Comparison of ENCODE assay signal across 10 mouse cellular contexts in genomic region chr3:35929831-35930230, GRCm38 (mm10). TPM values are rescaled to one million over a fixed set of nuclear protein-coding genes. Genes with fewer than 3 reads are reported as not detected.
DNase-seq lines count a peak whose midpoint lies in the region; ATAC-seq and TF ChIP-seq lines count a peak whose summit lies in the region.
"Had no signal": no experiment of that assay in that cellular context is flagged by ENCODE, and none has a peak within 500 bp of the region (broad histone marks: within the 10 kb centered on the region; RNA-seq: fewer than 3 reads in every experiment).

No protein-coding gene starts in this region.

- H3K4me1 ChIP-seq in heart, embryonic 10.5 days, result peaks cover 31% of the 10 kb centered on the region
- H3K4me1 ChIP-seq in neural tube, embryonic 13.5 days (replicated peaks), result peaks cover 36% of the 10 kb centered on the region
- H3K4me1 ChIP-seq in heart, postnatal 0 days (ENCODE audit: control insufficient read depth, insufficient read depth), result peaks cover 26% of the 10 kb centered on the region
- H3K4me1 ChIP-seq in hindbrain, embryonic 10.5 days (replicated peaks), result peaks cover 32% of the 10 kb centered on the region
- peaks cover 25% of the 10 kb centered on the region for H3K4me1 ChIP-seq in forebrain, embryonic 16.5 days (replicated peaks; ENCODE audit: control insufficient read depth, insufficient read depth, low read length)

- no peak for ATAC-seq in neural tube, embryonic 13.5 days (ENCODE audit: low read depth)
- no peak for ATAC-seq in heart, postnatal 0 days (ENCODE audit: insufficient read depth, low read depth)
- no peak for ATAC-seq in forebrain, embryonic 16.5 days

- no peaks in the 10 kb centered on the region for H3K9me3 ChIP-seq in heart, embryonic 10.5 days
- H3K9me3 ChIP-seq in neural tube, embryonic 13.5 days, result no peaks in the 10 kb centered on the region
- H3K9me3 ChIP-seq in heart, postnatal 0 days (replicated peaks; ENCODE audit: control insufficient read depth, low read length), result no peaks in the 10 kb centered on the region
- no peaks in the 10 kb centered on the region for H3K9me3 ChIP-seq in hindbrain, embryonic 10.5 days
- no peaks in the 10 kb centered on the region for H3K9me3 ChIP-seq in forebrain, embryonic 16.5 days (ENCODE audit: control insufficient read depth, low read length)

- TF ChIP-seq EP300 in heart, postnatal 0 days (IDR thresholded peaks at IDR 0.05; ENCODE audit: low read depth), result no peak

- H3K36me3 ChIP-seq in heart, embryonic 10.5 days, result no peaks in the 10 kb centered on the region
- no peaks in the 10 kb centered on the region for H3K36me3 ChIP-seq in neural tube, embryonic 13.5 days
- no peaks in the 10 kb centered on the region for H3K36me3 ChIP-seq in heart, postnatal 0 days (replicated peaks; ENCODE audit: control insufficient read depth, insufficient read depth, low read length)
- H3K36me3 ChIP-seq in splenic B cell, adult 2 months (ENCODE audit: control insufficient read depth, insufficient read depth, low read length, poor library complexity, severe bottlenecking), result no peaks in the 10 kb centered on the region
- 0 out of 2 replicates have a peak, but pooled peaks cover 3% of the 10 kb centered on the region for H3K36me3 ChIP-seq in hindbrain, embryonic 10.5 days
- no peaks in the 10 kb centered on the region for H3K36me3 ChIP-seq in forebrain, embryonic 16.5 days (ENCODE audit: control insufficient read depth, insufficient read depth)

- no peak for DNase-seq in heart, embryonic 10.5 days (ENCODE audit: low spot score)
- no peak for DNase-seq in heart, adult 11 months
- DNase-seq in neural tube, embryonic 10.5 days (ENCODE audit: extremely low spot score, low spot score), result no peak
- DNase-seq in heart, postnatal 0 days (ENCODE audit: low spot score), result no peak
- DNase-seq in splenic B cell, adult 2 months (ENCODE audit: low read depth, low spot score), result peak; percentile 36
- DNase-seq in hindbrain, embryonic 10.5 days (ENCODE audit: low spot score), result no peak
- DNase-seq: cerebellum, adult 2 months; kidney, postnatal 25 days had no signal

- no peak overlapping the region for H3K4me3 ChIP-seq in heart, embryonic 10.5 days
- H3K4me3 ChIP-seq in neural tube, embryonic 13.5 days, result no peak overlapping the region
- no peak overlapping the region for H3K4me3 ChIP-seq in heart, postnatal 0 days (ENCODE audit: low read depth, low read length)
- H3K4me3 ChIP-seq in hindbrain, embryonic 10.5 days, result no peak overlapping the region
- no peak overlapping the region for H3K4me3 ChIP-seq in forebrain, embryonic 16.5 days (replicated peaks; ENCODE audit: low read length)

- no peak overlapping the region for H3K4me2 ChIP-seq in neural tube, embryonic 13.5 days
- H3K4me2 ChIP-seq in heart, postnatal 0 days (ENCODE audit: low read depth, low read length), result peak overlapping the region; percentile 18; the same call in 1 of the 2 replicates
- H3K4me2 ChIP-seq in forebrain, embryonic 16.5 days (ENCODE audit: low read length), result no peak overlapping the region

- H3K9ac ChIP-seq in neural tube, embryonic 13.5 days, result peak overlapping the region; percentile 6; the same call in 1 of the 2 replicates
- H3K9ac ChIP-seq in heart, postnatal 0 days (replicated peaks; ENCODE audit: low read depth, low read length), result no peak overlapping the region
- H3K9ac ChIP-seq in forebrain, embryonic 16.5 days (replicated peaks; ENCODE audit: low read depth, low read length), result no peak overlapping the region

- 28% methylated on average over 8 of the region's 8 CpGs for WGBS in heart, embryonic 10.5 days
- 78% methylated on average over 8 of the region's 8 CpGs for WGBS in neural tube, embryonic 13.5 days
- WGBS in heart, postnatal 0 days, result 6% methylated on average over 8 of the region's 8 CpGs
- 73% methylated on average over 8 of the region's 8 CpGs for WGBS in hindbrain, embryonic 10.5 days
- WGBS in forebrain, embryonic 16.5 days, result 69% methylated on average over 8 of the region's 8 CpGs

- TF ChIP-seq CTCF in heart, postnatal 0 days (IDR thresholded peaks at IDR 0.05; ENCODE audit: low read depth), result no peak

- no peaks in the 10 kb centered on the region for H3K27me3 ChIP-seq in heart, embryonic 10.5 days (ENCODE audit: insufficient read depth, poor library complexity, severe bottlenecking)
- no peaks in the 10 kb centered on the region for H3K27me3 ChIP-seq in neural tube, embryonic 13.5 days
- H3K27me3 ChIP-seq in heart, postnatal 0 days (ENCODE audit: control insufficient read depth, insufficient read depth, low read length), result no peaks in the 10 kb centered on the region
- no peaks in the 10 kb centered on the region for H3K27me3 ChIP-seq in splenic B cell, adult 2 months (ENCODE audit: control insufficient read depth, insufficient read depth, low read length, poor library complexity, severe bottlenecking)
- H3K27me3 ChIP-seq in hindbrain, embryonic 10.5 days (ENCODE audit: insufficient read depth, poor library complexity, severe bottlenecking), result no peaks in the 10 kb centered on the region
- no peaks in the 10 kb centered on the region for H3K27me3 ChIP-seq in forebrain, embryonic 16.5 days (replicated peaks; ENCODE audit: control insufficient read depth, insufficient read depth, low read length)

- 0 out of 2 replicates have a peak overlapping the region, but pooled peaks have one; percentile 47 for H3K27ac ChIP-seq in heart, embryonic 10.5 days
- H3K27ac ChIP-seq in neural tube, embryonic 13.5 days (replicated peaks), result no peak overlapping the region
- peak overlapping the region; percentile 31; the same call in 1 of the 2 replicates for H3K27ac ChIP-seq in heart, postnatal 0 days (ENCODE audit: low read depth)
- no peak overlapping the region for H3K27ac ChIP-seq in hindbrain, embryonic 10.5 days
- H3K27ac ChIP-seq in forebrain, embryonic 16.5 days (ENCODE audit: low read length), result no peak overlapping the region

RNA-seq across cellular contexts. Expression of gene Dcun1d1, which starts 7.4 kb away (rescaled TPM):
- 80.2 and 89.6 TPM in 2 replicates for polyA plus RNA-seq in heart, embryonic 10.5 days (2016; fragmentation: Nextera tagmentation; extraction: Ambion mirVana)
- 98.8 and 114 TPM in 2 replicates for polyA plus RNA-seq in neural tube, embryonic 13.5 days (2015; fragmentation: Nextera tagmentation; extraction: Ambion mirVana)
- 27.2 and 72.9 TPM in 2 replicates for total RNA-seq in heart, postnatal 0 days (2014; rRNA removed; ENCODE audit: low replicate concordance)
- 88.9 and 92.8 TPM in 2 replicates for polyA plus RNA-seq in heart, postnatal 0 days (2015; fragmentation: Nextera tagmentation; extraction: Ambion mirVana)
- 86.5 and 102 TPM in 2 replicates for polyA plus RNA-seq in hindbrain, embryonic 10.5 days (2016; fragmentation: Nextera tagmentation; extraction: Ambion mirVana)
- 121 and 131 TPM in 2 replicates for polyA plus RNA-seq in forebrain, embryonic 16.5 days (2015; fragmentation: Nextera tagmentation; extraction: Ambion mirVana)

Comparison
In these comparisons a context has a peak if more than half of its experiments do, and no peak if none do; other contexts are left out.
1. H3K27ac ChIP-seq: peak in heart, embryonic 10.5 days (single experiment) and heart, postnatal 0 days (single experiment); none in neural tube, embryonic 13.5 days (single experiment), hindbrain, embryonic 10.5 days (single experiment) and forebrain, embryonic 16.5 days (single experiment).